Comparison of ENCODE assay signal across 9 mouse cellular contexts in genomic region chr11:63952743-63953191, GRCm38 (mm10). TPM values are rescaled to one million over a fixed set of nuclear protein-coding genes. Genes with fewer than 3 reads are reported as not detected.
DNase-seq lines count a peak whose midpoint lies in the region; ATAC-seq and TF ChIP-seq lines count a peak whose summit lies in the region.
"Had no signal": no experiment of that assay in that cellular context is flagged by ENCODE, and none has a peak within 500 bp of the region (broad histone marks: within the 10 kb centered on the region; RNA-seq: fewer than 3 reads in every experiment).

No protein-coding gene starts in this region.

- no peak overlapping the region for H3K4me3 ChIP-seq in heart, embryonic 12.5 days
- peak overlapping the region; percentile 70 for H3K4me3 ChIP-seq in E14TG2a.4 (replicated peaks; ENCODE audit: low read length)
- no peak overlapping the region for H3K4me3 ChIP-seq in hindbrain, embryonic 14.5 days (replicated peaks; ENCODE audit: low read length)

- no peak overlapping the region for H3K27ac ChIP-seq in heart, embryonic 12.5 days (ENCODE audit: poor library complexity, severe bottlenecking)
- H3K27ac ChIP-seq in hindbrain, embryonic 14.5 days, result no peak overlapping the region; the same call in 1 of the 2 replicates

- intact Hi-C loops in heart, postnatal 14 days (cut with DNase I), result no loop called here

- peaks cover 15% of the 10 kb centered on the region for H3K4me1 ChIP-seq in heart, embryonic 12.5 days (replicated peaks)
- H3K4me1 ChIP-seq in E14TG2a.4 (replicated peaks; ENCODE audit: low read depth, low read length), result peaks cover 79% of the 10 kb centered on the region
- H3K4me1 ChIP-seq in hindbrain, embryonic 14.5 days (replicated peaks; ENCODE audit: control insufficient read depth, insufficient read depth, low read length), result peaks cover 17% of the 10 kb centered on the region

- no peaks in the 10 kb centered on the region for H3K9me3 ChIP-seq in heart, embryonic 12.5 days (replicated peaks)
- no peaks in the 10 kb centered on the region for H3K9me3 ChIP-seq in E14TG2a.4 (ENCODE audit: low read length)
- H3K9me3 ChIP-seq in hindbrain, embryonic 14.5 days (ENCODE audit: control insufficient read depth, low read length), result no peaks in the 10 kb centered on the region

- TF ChIP-seq CTCF in E14TG2a.4 (conservative IDR thresholded peaks at IDR 0.05; ENCODE audit: low read length), result no peak

- no peak for ATAC-seq in heart, embryonic 12.5 days (ENCODE audit: insufficient number of reproducible peaks, low FRiP score)
- no peak for ATAC-seq in hindbrain, embryonic 14.5 days (ENCODE audit: low FRiP score)
- ATAC-seq in monocyte, adult 5-6 weeks (replicated peaks; ENCODE audit: insufficient number of reproducible peaks, low FRiP score, low TSS enrichment, poor library complexity, severe bottlenecking), result no peak

- peak overlapping the region; percentile 63; the same call in 1 of the 2 replicates for H3K4me2 ChIP-seq in heart, embryonic 12.5 days
- H3K4me2 ChIP-seq in hindbrain, embryonic 14.5 days (replicated peaks), result peak overlapping the region; percentile 43; the same call in 1 of the 2 replicates

- H3K27me3 ChIP-seq in heart, embryonic 12.5 days (replicated peaks), result peaks cover 23% of the 10 kb centered on the region
- H3K27me3 ChIP-seq in E14TG2a.4 (ENCODE audit: insufficient read depth, low read length), result peaks cover 34% of the 10 kb centered on the region
- 0 out of 2 replicates have a peak, but pooled peaks cover 7% of the 10 kb centered on the region for H3K27me3 ChIP-seq in hindbrain, embryonic 14.5 days (ENCODE audit: control insufficient read depth, insufficient read depth, low read length)

- DNase-seq in heart, postnatal 14 days, result no peak
- DNase-seq in embryo, embryonic 11 days, result peak; percentile 39
- no peak for DNase-seq in hindbrain, embryonic 14.5 days (ENCODE audit: low spot score)
- DNase-seq in gastrocnemius, postnatal 25 days, result no peak
- no peak for DNase-seq in layer of hippocampus, postnatal 25 days (ENCODE audit: extremely low spot score in 1 of 2, low spot score in 1 of 2)
- DNase-seq: cerebellum, adult 11 months had no signal

- no peaks in the 10 kb centered on the region for H3K36me3 ChIP-seq in heart, embryonic 12.5 days
- no peaks in the 10 kb centered on the region for H3K36me3 ChIP-seq in E14TG2a.4 (ENCODE audit: insufficient read depth, low read length)
- H3K36me3 ChIP-seq in hindbrain, embryonic 14.5 days (replicated peaks; ENCODE audit: control insufficient read depth, insufficient read depth), result no peaks in the 10 kb centered on the region

- no peak overlapping the region for H3K9ac ChIP-seq in heart, embryonic 12.5 days
- H3K9ac ChIP-seq in hindbrain, embryonic 14.5 days, result no peak overlapping the region

- 51% methylated on average over 4 of the region's 4 CpGs for WGBS in heart, embryonic 12.5 days
- 15% methylated on average over 4 of the region's 4 CpGs for WGBS in hindbrain, embryonic 14.5 days

RNA-seq across cellular contexts. Expression of gene Hs3st3b1, which starts 30.7 kb away (rescaled TPM):
- 3.9 and 4.6 TPM in 2 replicates for polyA plus RNA-seq in heart, embryonic 12.5 days (2016; fragmentation: Nextera tagmentation; extraction: Ambion mirVana)
- total RNA-seq in heart, postnatal 14 days (2021), result 1 to 10 TPM; 1.3 TPM
- 6.7 and 7.9 TPM in 2 replicates for polyA plus RNA-seq in hindbrain, embryonic 14.5 days (2014; fragmentation: Nextera tagmentation; extraction: Ambion mirVana)
- 16.4 to 32.5 TPM (median 17.9 TPM) in 3 replicates for total RNA-seq in monocyte, adult 5-6 weeks (2017)
- under 1 TPM; 0.49 to 0.67 TPM for total RNA-seq in gastrocnemius, postnatal 25 days (2021)
- total RNA-seq in layer of hippocampus, postnatal 25 days (2021), result under 1 TPM; 0.47 to 0.49 TPM
